ENCODE assay signal across 29 mouse cellular contexts in genomic region chr3:148048247-148048646, GRCm38 (mm10).
"Had no signal": no experiment of that assay in that cellular context is flagged by ENCODE, and none has a peak within 500 bp of the region (broad histone marks: within the 10 kb centered on the region; RNA-seq: fewer than 3 reads in every experiment).

No protein-coding gene starts in this region.

- ATAC-seq: forebrain, embryonic 13.5 days; forebrain, embryonic 14.5 days; forebrain, embryonic 15.5 days; forebrain, embryonic 16.5 days; forebrain, postnatal 0 days had no signal

- DNase-seq: cerebellum, adult 18-20 months; cerebellum, adult 2 months; cerebellum, adult 8-10 months; cerebellum, adult 9-10 months; cerebellum, adult 9-11 months; cerebellum, postnatal 10 days; cerebellum, postnatal 14 days; cerebellum, postnatal 25 days; cerebellum, postnatal 36 days; embryo, embryonic 11 days; forebrain, postnatal 0 days; gastrocnemius, adult 2 months; gastrocnemius, postnatal 10 days; gastrocnemius, postnatal 14 days; gastrocnemius, postnatal 25 days; gastrocnemius, postnatal 36 days; heart, adult 11 months; heart, adult 18-20 months had no signal

- H3K4me1 ChIP-seq: embryonic facial prominence, embryonic 12.5 days; embryonic facial prominence, embryonic 13.5 days; embryonic facial prominence, embryonic 15.5 days; forebrain, embryonic 10.5 days; forebrain, embryonic 12.5 days; forebrain, embryonic 13.5 days; forebrain, embryonic 15.5 days had no signal

- H3K27me3 ChIP-seq: embryonic facial prominence, embryonic 12.5 days; embryonic facial prominence, embryonic 13.5 days; embryonic facial prominence, embryonic 15.5 days; forebrain, embryonic 12.5 days; forebrain, embryonic 13.5 days; forebrain, embryonic 15.5 days had no signal

- H3K4me2 ChIP-seq: embryonic facial prominence, embryonic 12.5 days; embryonic facial prominence, embryonic 13.5 days; embryonic facial prominence, embryonic 15.5 days; forebrain, embryonic 12.5 days; forebrain, embryonic 13.5 days; forebrain, embryonic 15.5 days had no signal

- H3K4me3 ChIP-seq: embryonic facial prominence, embryonic 10.5 days; embryonic facial prominence, embryonic 12.5 days; embryonic facial prominence, embryonic 13.5 days; embryonic facial prominence, embryonic 15.5 days; erythroblast, embryonic 14.5 days; forebrain, embryonic 10.5 days; forebrain, embryonic 12.5 days; forebrain, embryonic 13.5 days; forebrain, embryonic 15.5 days; gastrocnemius, adult 2 months had no signal

- H3K36me3 ChIP-seq: embryonic facial prominence, embryonic 10.5 days; embryonic facial prominence, embryonic 12.5 days; embryonic facial prominence, embryonic 13.5 days; embryonic facial prominence, embryonic 15.5 days; forebrain, embryonic 10.5 days; forebrain, embryonic 12.5 days; forebrain, embryonic 15.5 days had no signal

- H3K27ac ChIP-seq: embryonic facial prominence, embryonic 10.5 days; embryonic facial prominence, embryonic 12.5 days; embryonic facial prominence, embryonic 13.5 days; embryonic facial prominence, embryonic 15.5 days; forebrain, embryonic 10.5 days; forebrain, embryonic 12.5 days; forebrain, embryonic 13.5 days; forebrain, embryonic 15.5 days; gastrocnemius, adult 2 months had no signal

- H3K9me3 ChIP-seq: embryonic facial prominence, embryonic 10.5 days; embryonic facial prominence, embryonic 12.5 days; embryonic facial prominence, embryonic 13.5 days; embryonic facial prominence, embryonic 15.5 days; forebrain, embryonic 10.5 days; forebrain, embryonic 12.5 days; forebrain, embryonic 13.5 days; forebrain, embryonic 15.5 days had no signal

- H3K9ac ChIP-seq: embryonic facial prominence, embryonic 12.5 days; embryonic facial prominence, embryonic 13.5 days; embryonic facial prominence, embryonic 15.5 days; forebrain, embryonic 12.5 days; forebrain, embryonic 13.5 days; forebrain, embryonic 15.5 days; forebrain, postnatal 0 days had no signal
